Mouse (Mus musculus) embryonic fibroblast, embryonic 13.5 days (primary cell): Measurements from ENCODE around the gene Hnrnpa3. TPM values are rescaled to one million over a fixed set of nuclear protein-coding genes. Genes with fewer than 3 reads are reported as not detected.
"Not testable (repeated sequence)": the region's sequence is repeated elsewhere in the genome, so short reads cannot be mapped to it uniquely, and the experiment has no call there.

Experiments
- H3K27ac ChIP-seq: 2 replicates; pipeline ENCODE4 v1.5.1; 2012; ENCODE audit warnings: low read length, control low read depth, inconsistent platforms; ENCODE audit not compliant: insufficient read depth
- H3K4me1 ChIP-seq: 2 replicates; pipeline ENCODE4 v1.6.1; 2011; ENCODE audit warnings: low read length; ENCODE audit not compliant: control insufficient read depth, insufficient read depth
- H3K4me3 ChIP-seq: 2 replicates; pipeline ENCODE4 v1.5.1; 2011; ENCODE audit warnings: mild to moderate bottlenecking, control low read depth, low read length; ENCODE audit not compliant: insufficient read depth
- CTCF ChIP-seq: IDR thresholded peaks from 2 replicates; pipeline ENCODE4 v1.5.1; 2011; ENCODE audit warnings: mild to moderate bottlenecking, control low read depth, low read length, moderate library complexity, borderline replicate concordance; ENCODE audit not compliant: insufficient read depth
- POLR2A ChIP-seq: IDR thresholded peaks from 2 replicates; pipeline ENCODE4 v1.6.1; 2011; ENCODE audit warnings: low read depth, mild to moderate bottlenecking, control low read depth, low read length, moderate library complexity
- polyA plus RNA-seq: library from polyadenylated mRNA; stranded (reverse); fragments of >200 nt; gene quantifications from 2 replicates; pipeline ENCODE4 v1.2.4, GENCODE M21; 2011; ENCODE audit warnings: low read depth; ENCODE audit not compliant: missing spikeins, insufficient read length

Hnrnpa3 gene
- polyA plus RNA-seq, 1 experiment: 279 TPM

GRCm38 (mm10) chr2:75636261-75637054 lies 22.6 kb upstream of the Hnrnpa3 start:
- Histone ChIP-seq H3K27ac (no peak overlapping the region), H3K4me3 (no peak overlapping the region), H3K4me1 (0 out of 2 replicates have a peak, but pooled peaks cover 2% of the 10 kb centered on the region)
- TF ChIP-seq POLR2A (no peak), CTCF (no peak)

- H3K4me1 ChIP-seq, H3K27ac ChIP-seq, H3K4me3 ChIP-seq: not testable (repeated sequence)
Observed at GRCm38 (mm10) chr2:75637055-75637304, 22.1 kb upstream of the Hnrnpa3 start.

GRCm38 (mm10) chr2:75637361-75637760 lies 21.7 kb upstream of the Hnrnpa3 start:
- Histone ChIP-seq H3K4me3 (no peak overlapping the region), H3K4me1 (no peaks in the 10 kb centered on the region), H3K27ac (no peak overlapping the region)
- TF ChIP-seq POLR2A (no peak), CTCF (no peak)

GRCm38 (mm10) chr2:75637822-75638221 lies 21.2 kb upstream of the Hnrnpa3 start:
- H3K4me1 ChIP-seq, H3K4me3 ChIP-seq, H3K27ac ChIP-seq: not testable (repeated sequence)

GRCm38 (mm10) chr2:75639535-75639934 lies 19.5 kb upstream of the Hnrnpa3 start:
- H3K4me3 ChIP-seq, H3K4me1 ChIP-seq: not testable (repeated sequence)
- H3K27ac ChIP-seq: peak overlapping the region; percentile 65

- H3K4me3 ChIP-seq, H3K4me1 ChIP-seq, H3K27ac ChIP-seq: not testable (repeated sequence)
Observed at GRCm38 (mm10) chr2:75642312-75642711, 16.7 kb upstream of the Hnrnpa3 start.

GRCm38 (mm10) chr2:75642795-75643550 lies 16.1 kb upstream of the Hnrnpa3 start:
- no peak overlapping the region for H3K4me3 ChIP-seq
- peaks cover 3% of the 10 kb centered on the region; the same call in 1 of the 2 replicates for H3K4me1 ChIP-seq
- TF ChIP-seq CTCF (no peak), POLR2A (no peak)
- H3K27ac ChIP-seq: peak overlapping the region; percentile 76

- Histone ChIP-seq H3K4me1 (peaks cover 3% of the 10 kb centered on the region; the same call in 1 of the 2 replicates), H3K27ac (no peak overlapping the region), H3K4me3 (no peak overlapping the region)
- TF ChIP-seq POLR2A (no peak), CTCF (no peak)
Observed at GRCm38 (mm10) chr2:75643950-75644349, 15.1 kb upstream of the Hnrnpa3 start.

GRCm38 (mm10) chr2:75645251-75645650 lies 13.8 kb upstream of the Hnrnpa3 start:
- Histone ChIP-seq H3K4me3 (no peak overlapping the region), H3K27ac (no peak overlapping the region), H3K4me1 (peaks cover 3% of the 10 kb centered on the region; the same call in 1 of the 2 replicates)
- no peak for TF ChIP-seq CTCF
- TF ChIP-seq POLR2A: no peak

GRCm38 (mm10) chr2:75650437-75650836 lies 8.6 kb upstream of the Hnrnpa3 start:
- TF ChIP-seq POLR2A (no peak), CTCF (no peak)
- H3K4me3 ChIP-seq: no peak overlapping the region
- H3K27ac ChIP-seq: no peak overlapping the region
- no peaks in the 10 kb centered on the region for H3K4me1 ChIP-seq

GRCm38 (mm10) chr2:75653150-75653549 lies 5.9 kb upstream of the Hnrnpa3 start:
- Histone ChIP-seq H3K4me1 (no peaks in the 10 kb centered on the region), H3K4me3 (no peak overlapping the region), H3K27ac (no peak overlapping the region)
- TF ChIP-seq CTCF (no peak), POLR2A (no peak)
